Mouse (Mus musculus): ENCODE results near the gene Doc2b. TPM values are rescaled to one million over a fixed set of nuclear protein-coding genes. Genes with fewer than 3 reads are reported as not detected.

Doc2b gene
- polyA plus RNA-seq, 1 experiment from 2014 or later: 1.2 TPM

- H3K9ac ChIP-seq (ENCODE audit: low read depth, low read length): no peak overlapping the region
- ATAC-seq (ENCODE audit: low read depth) (no peak), DNase-seq (ENCODE audit: low spot score) (no peak)
- H3K27me3 ChIP-seq (replicated peaks; ENCODE audit: control insufficient read depth, insufficient read depth, low read length): no peaks in the 10 kb centered on the region
- H3K27ac ChIP-seq (replicated peaks; ENCODE audit: low read depth, low read length): no peak overlapping the region
- H3K9me3 ChIP-seq (ENCODE audit: control insufficient read depth, low read length): no peaks in the 10 kb centered on the region
- 93% methylated on average over 3 of the region's 3 CpGs for WGBS
- H3K36me3 ChIP-seq (ENCODE audit: control insufficient read depth, insufficient read depth, low read length): no peaks in the 10 kb centered on the region
- no peak overlapping the region for H3K4me2 ChIP-seq (ENCODE audit: low read depth, low read length)
- H3K4me1 ChIP-seq (ENCODE audit: control insufficient read depth, insufficient read depth, low read length): no peaks in the 10 kb centered on the region
- H3K4me3 ChIP-seq (ENCODE audit: low read depth, low read length): no peak overlapping the region
These were observed 34.5 kb upstream of the Doc2b start for GRCm38 (mm10) chr11:75830386-75830785.

DNA sequence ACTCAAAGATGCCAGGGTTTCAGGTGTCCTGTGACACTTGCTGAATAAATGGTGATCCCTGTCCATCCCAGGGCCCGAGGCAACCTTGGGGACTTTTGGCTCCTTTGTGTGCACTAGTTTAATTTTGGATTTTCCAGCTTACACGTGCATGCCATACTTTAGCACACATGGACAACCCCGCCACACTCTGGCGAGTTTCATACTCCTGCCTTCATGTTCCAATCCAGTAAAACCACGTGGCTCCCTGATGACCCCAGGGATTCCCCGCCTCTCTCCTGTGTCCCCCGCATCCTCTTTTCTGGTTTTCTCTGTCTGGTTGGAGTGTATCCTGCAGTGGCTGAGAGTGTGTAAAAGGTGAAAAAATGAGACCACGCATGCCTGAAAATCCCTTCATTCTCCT lies 31.6 kb upstream of the Doc2b start:
- no peaks in the 10 kb centered on the region for H3K4me1 ChIP-seq (ENCODE audit: control insufficient read depth, insufficient read depth, low read length)
- WGBS: 79% methylated on average over 8 of the region's 8 CpGs
- no peaks in the 10 kb centered on the region for H3K27me3 ChIP-seq (replicated peaks; ENCODE audit: control insufficient read depth, insufficient read depth, low read length)
- H3K4me3 ChIP-seq (ENCODE audit: low read depth, low read length): no peak overlapping the region
- no peaks in the 10 kb centered on the region for H3K36me3 ChIP-seq (ENCODE audit: control insufficient read depth, insufficient read depth, low read length)
- no peak overlapping the region for H3K4me2 ChIP-seq (ENCODE audit: low read depth, low read length)
- no peak overlapping the region for H3K9ac ChIP-seq (ENCODE audit: low read depth, low read length)
- H3K27ac ChIP-seq (replicated peaks; ENCODE audit: low read depth, low read length): no peak overlapping the region
- no peaks in the 10 kb centered on the region for H3K9me3 ChIP-seq (ENCODE audit: control insufficient read depth, low read length)
- ATAC-seq (ENCODE audit: low read depth): no peak
- no peak for DNase-seq (ENCODE audit: low spot score)

DNA sequence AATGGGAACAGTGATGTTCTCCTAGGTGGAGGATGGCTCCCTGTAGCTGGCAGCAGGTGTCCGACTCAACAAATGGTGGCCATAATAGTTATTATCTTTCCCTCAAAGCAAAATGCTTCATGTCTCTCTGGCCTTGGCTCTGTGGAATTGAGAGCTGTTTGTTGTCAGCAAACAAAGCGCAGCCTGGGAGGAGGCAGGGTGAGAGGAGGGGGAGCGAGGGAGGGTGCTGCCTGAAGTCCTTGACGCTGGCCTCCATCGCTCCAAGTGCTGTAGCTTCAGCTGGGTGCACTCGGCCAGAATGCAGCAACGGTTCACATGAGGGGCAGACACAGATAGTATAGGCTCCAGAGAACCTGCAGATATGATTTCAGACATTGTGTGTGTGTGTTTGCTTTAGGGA lies 27.7 kb upstream of the Doc2b start:
- H3K27ac ChIP-seq (replicated peaks; ENCODE audit: low read depth, low read length): no peak overlapping the region
- ATAC-seq (ENCODE audit: low read depth) (no peak), DNase-seq (ENCODE audit: low spot score) (no peak)
- H3K9me3 ChIP-seq (ENCODE audit: control insufficient read depth, low read length): no peaks in the 10 kb centered on the region
- no peak overlapping the region for H3K9ac ChIP-seq (ENCODE audit: low read depth, low read length)
- H3K4me1 ChIP-seq (ENCODE audit: control insufficient read depth, insufficient read depth, low read length): no peaks in the 10 kb centered on the region
- H3K27me3 ChIP-seq (replicated peaks; ENCODE audit: control insufficient read depth, insufficient read depth, low read length): no peaks in the 10 kb centered on the region
- WGBS: 63% methylated on average over 7 of the region's 7 CpGs
- H3K4me2 ChIP-seq (ENCODE audit: low read depth, low read length): no peak overlapping the region
- no peaks in the 10 kb centered on the region for H3K36me3 ChIP-seq (ENCODE audit: control insufficient read depth, insufficient read depth, low read length)
- no peak overlapping the region for H3K4me3 ChIP-seq (ENCODE audit: low read depth, low read length)

DNA sequence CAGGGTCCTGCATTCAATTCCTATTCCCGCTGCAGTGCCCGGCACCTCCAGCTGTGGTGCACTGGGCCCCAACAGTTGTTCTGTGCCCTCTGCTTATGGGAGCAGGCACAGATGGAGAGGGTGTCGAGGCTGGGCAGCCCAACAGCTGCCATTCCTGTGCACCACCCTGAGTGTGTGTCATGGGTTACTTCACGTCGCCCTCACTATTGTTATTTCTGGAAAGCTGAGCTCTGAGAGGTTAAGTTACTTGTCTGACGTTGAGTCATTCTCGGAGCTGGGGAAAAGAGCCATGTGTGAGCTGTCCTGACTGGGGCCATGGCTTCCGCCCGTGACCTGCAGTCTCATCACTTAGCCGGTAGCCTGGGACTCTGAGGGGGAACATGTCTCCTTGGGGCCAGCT lies 17.2 kb upstream of the Doc2b start:
- DNase-seq (ENCODE audit: low spot score): peak; percentile 30
- ATAC-seq (ENCODE audit: low read depth): peak; percentile 45
- Histone ChIP-seq H3K27me3 (replicated peaks; ENCODE audit: control insufficient read depth, insufficient read depth, low read length) (no peaks in the 10 kb centered on the region), H3K4me3 (ENCODE audit: low read depth, low read length) (no peak overlapping the region), H3K9ac (ENCODE audit: low read depth, low read length) (no peak overlapping the region), H3K4me2 (ENCODE audit: low read depth, low read length) (no peak overlapping the region), H3K4me1 (ENCODE audit: control insufficient read depth, insufficient read depth, low read length) (peaks cover 11% of the 10 kb centered on the region), H3K9me3 (ENCODE audit: control insufficient read depth, low read length) (no peaks in the 10 kb centered on the region), H3K27ac (replicated peaks; ENCODE audit: low read depth, low read length) (peak overlapping the region; percentile 44), H3K36me3 (ENCODE audit: control insufficient read depth, insufficient read depth, low read length) (no peaks in the 10 kb centered on the region)
- 54% methylated on average over 10 of the region's 10 CpGs for WGBS

DNA sequence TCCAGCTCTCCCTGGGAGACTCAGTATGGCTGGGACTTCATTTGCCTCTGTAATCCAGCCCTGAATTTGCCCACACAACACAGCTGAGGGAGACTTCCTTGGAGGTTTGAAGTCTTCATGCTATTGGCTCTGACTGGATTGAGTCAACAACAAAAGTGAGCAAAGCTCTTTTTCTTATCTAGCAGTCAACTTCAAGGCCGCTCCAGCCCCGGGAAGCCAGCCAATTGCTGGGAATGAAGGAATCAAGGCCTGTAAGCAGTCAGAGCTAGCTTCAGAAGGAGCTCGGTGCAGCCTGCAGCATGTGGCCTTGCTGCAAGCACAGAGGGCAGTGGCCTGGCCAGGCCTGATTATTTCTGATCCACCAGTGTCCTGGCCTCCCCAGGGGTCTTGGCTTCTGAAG lies 16.1 kb upstream of the Doc2b start:
- WGBS: 22% methylated on average over 3 of the region's 3 CpGs
- ATAC-seq (ENCODE audit: low read depth) (peak; percentile 73), DNase-seq (ENCODE audit: low spot score) (peak; percentile 91)

GRCm38 (mm10) chr11:75810526-75810925 lies 14.7 kb upstream of the Doc2b start:
- 92% methylated on average over 3 of the region's 3 CpGs for WGBS
- Histone ChIP-seq H3K4me2 (ENCODE audit: low read depth, low read length) (no peak overlapping the region), H3K9ac (ENCODE audit: low read depth, low read length) (no peak overlapping the region), H3K27me3 (replicated peaks; ENCODE audit: control insufficient read depth, insufficient read depth, low read length) (no peaks in the 10 kb centered on the region), H3K4me1 (ENCODE audit: control insufficient read depth, insufficient read depth, low read length) (peaks cover 11% of the 10 kb centered on the region), H3K9me3 (ENCODE audit: control insufficient read depth, low read length) (no peaks in the 10 kb centered on the region), H3K4me3 (ENCODE audit: low read depth, low read length) (no peak overlapping the region), H3K36me3 (ENCODE audit: control insufficient read depth, insufficient read depth, low read length) (no peaks in the 10 kb centered on the region), H3K27ac (replicated peaks; ENCODE audit: low read depth, low read length) (no peak overlapping the region)
- ATAC-seq (ENCODE audit: low read depth): no peak
- DNase-seq (ENCODE audit: low spot score): no peak

More for the DNA sequence above, 16.1 kb upstream of the Doc2b start:
- H3K4me1 ChIP-seq (ENCODE audit: control insufficient read depth, insufficient read depth, low read length): peaks cover 11% of the 10 kb centered on the region
- H3K27ac ChIP-seq (replicated peaks; ENCODE audit: low read depth, low read length): peak overlapping the region; percentile 36
- no peaks in the 10 kb centered on the region for H3K27me3 ChIP-seq (replicated peaks; ENCODE audit: control insufficient read depth, insufficient read depth, low read length)
- H3K9me3 ChIP-seq (ENCODE audit: control insufficient read depth, low read length): no peaks in the 10 kb centered on the region
- no peak overlapping the region for H3K4me3 ChIP-seq (ENCODE audit: low read depth, low read length)
- no peaks in the 10 kb centered on the region for H3K36me3 ChIP-seq (ENCODE audit: control insufficient read depth, insufficient read depth, low read length)
- H3K4me2 ChIP-seq (ENCODE audit: low read depth, low read length): no peak overlapping the region
- H3K9ac ChIP-seq (ENCODE audit: low read depth, low read length): no peak overlapping the region

GRCm38 (mm10) chr11:75807486-75807885 lies 11.6 kb upstream of the Doc2b start:
- no peaks in the 10 kb centered on the region for H3K27me3 ChIP-seq (replicated peaks; ENCODE audit: control insufficient read depth, insufficient read depth, low read length)
- WGBS: 43% methylated on average over 5 of the region's 5 CpGs
- H3K9ac ChIP-seq (ENCODE audit: low read depth, low read length): no peak overlapping the region
- ATAC-seq (ENCODE audit: low read depth) (peak; percentile 44; the same call in 1 of the 2 replicates), DNase-seq (ENCODE audit: low spot score) (no peak)
- H3K4me2 ChIP-seq (ENCODE audit: low read depth, low read length): no peak overlapping the region
- H3K9me3 ChIP-seq (ENCODE audit: control insufficient read depth, low read length): no peaks in the 10 kb centered on the region
- no peaks in the 10 kb centered on the region for H3K36me3 ChIP-seq (ENCODE audit: control insufficient read depth, insufficient read depth, low read length)
- peaks cover 5% of the 10 kb centered on the region for H3K4me1 ChIP-seq (ENCODE audit: control insufficient read depth, insufficient read depth, low read length)
- no peak overlapping the region for H3K27ac ChIP-seq (replicated peaks; ENCODE audit: low read depth, low read length)
- no peak overlapping the region for H3K4me3 ChIP-seq (ENCODE audit: low read depth, low read length)

DNA sequence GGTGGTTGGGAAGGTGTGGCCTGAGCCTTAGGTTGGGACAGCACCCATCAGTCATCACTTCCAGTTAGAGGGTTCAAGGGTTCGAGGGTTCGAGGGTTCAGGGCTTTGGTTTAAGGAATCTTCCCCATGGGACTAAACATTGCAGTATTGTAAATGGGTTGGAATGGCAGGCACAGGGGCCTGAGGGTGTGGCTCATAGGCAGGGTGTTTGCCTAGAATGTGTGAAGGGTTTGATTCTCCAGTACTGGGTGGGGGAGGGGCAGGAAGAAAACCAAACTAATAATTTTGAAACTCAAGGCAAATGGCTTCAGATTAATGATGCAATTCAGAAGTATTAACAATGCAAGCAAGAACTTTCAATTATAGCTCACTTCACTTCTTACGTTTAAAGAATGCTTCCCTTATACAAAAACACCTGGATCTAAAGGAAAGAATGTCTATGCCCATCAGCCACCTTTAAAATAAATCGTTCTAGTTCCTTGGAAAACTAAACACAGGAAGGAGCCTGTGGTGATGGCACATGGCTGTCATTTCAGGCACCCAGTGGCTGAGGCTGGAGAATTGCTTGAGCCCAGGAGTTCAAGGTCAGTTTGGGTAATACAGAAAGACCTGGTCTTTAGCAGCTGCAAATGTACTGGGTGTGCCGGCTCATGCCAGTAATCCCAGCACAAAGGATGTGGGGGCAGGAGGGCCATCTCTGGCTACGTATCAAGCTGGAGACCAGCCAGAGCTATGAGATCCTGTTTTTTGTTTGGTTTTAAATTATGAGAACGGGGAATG lies 6.1 kb upstream of the Doc2b start:
- Histone ChIP-seq H3K36me3 (ENCODE audit: control insufficient read depth, insufficient read depth, low read length) (no peaks in the 10 kb centered on the region), H3K4me2 (ENCODE audit: low read depth, low read length) (no peak overlapping the region), H3K4me3 (ENCODE audit: low read depth, low read length) (no peak overlapping the region), H3K9ac (ENCODE audit: low read depth, low read length) (no peak overlapping the region), H3K27ac (replicated peaks; ENCODE audit: low read depth, low read length) (no peak overlapping the region), H3K9me3 (ENCODE audit: control insufficient read depth, low read length) (no peaks in the 10 kb centered on the region), H3K4me1 (ENCODE audit: control insufficient read depth, insufficient read depth, low read length) (no peaks in the 10 kb centered on the region), H3K27me3 (replicated peaks; ENCODE audit: control insufficient read depth, insufficient read depth, low read length) (peaks cover 5% of the 10 kb centered on the region; the same call in 1 of the 2 replicates)
- DNase-seq (ENCODE audit: low spot score): no peak
- ATAC-seq (ENCODE audit: low read depth): no peak
- 75% methylated on average over 7 of the region's 7 CpGs for WGBS

- no peaks in the 10 kb centered on the region for H3K9me3 ChIP-seq (ENCODE audit: control insufficient read depth, low read length)
- H3K4me1 ChIP-seq (ENCODE audit: control insufficient read depth, insufficient read depth, low read length): no peaks in the 10 kb centered on the region
- H3K36me3 ChIP-seq (ENCODE audit: control insufficient read depth, insufficient read depth, low read length): no peaks in the 10 kb centered on the region
- ATAC-seq (ENCODE audit: low read depth): no peak
- no peak overlapping the region for H3K4me2 ChIP-seq (ENCODE audit: low read depth, low read length)
- peaks cover 11% of the 10 kb centered on the region for H3K27me3 ChIP-seq (replicated peaks; ENCODE audit: control insufficient read depth, insufficient read depth, low read length)
- no peak overlapping the region for H3K9ac ChIP-seq (ENCODE audit: low read depth, low read length)
- DNase-seq (ENCODE audit: low spot score): no peak
- H3K4me3 ChIP-seq (ENCODE audit: low read depth, low read length): no peak overlapping the region
- WGBS: 69% methylated on average over 4 of the region's 4 CpGs
- no peak overlapping the region for H3K27ac ChIP-seq (replicated peaks; ENCODE audit: low read depth, low read length)
These were observed 5.5 kb upstream of the Doc2b start for GRCm38 (mm10) chr11:75801369-75801768.

All from embryonic facial prominence, embryonic 14.5 days (tissue).